Comparison of ENCODE assay signal across 8 mouse cellular contexts in the genomic region with DNA sequence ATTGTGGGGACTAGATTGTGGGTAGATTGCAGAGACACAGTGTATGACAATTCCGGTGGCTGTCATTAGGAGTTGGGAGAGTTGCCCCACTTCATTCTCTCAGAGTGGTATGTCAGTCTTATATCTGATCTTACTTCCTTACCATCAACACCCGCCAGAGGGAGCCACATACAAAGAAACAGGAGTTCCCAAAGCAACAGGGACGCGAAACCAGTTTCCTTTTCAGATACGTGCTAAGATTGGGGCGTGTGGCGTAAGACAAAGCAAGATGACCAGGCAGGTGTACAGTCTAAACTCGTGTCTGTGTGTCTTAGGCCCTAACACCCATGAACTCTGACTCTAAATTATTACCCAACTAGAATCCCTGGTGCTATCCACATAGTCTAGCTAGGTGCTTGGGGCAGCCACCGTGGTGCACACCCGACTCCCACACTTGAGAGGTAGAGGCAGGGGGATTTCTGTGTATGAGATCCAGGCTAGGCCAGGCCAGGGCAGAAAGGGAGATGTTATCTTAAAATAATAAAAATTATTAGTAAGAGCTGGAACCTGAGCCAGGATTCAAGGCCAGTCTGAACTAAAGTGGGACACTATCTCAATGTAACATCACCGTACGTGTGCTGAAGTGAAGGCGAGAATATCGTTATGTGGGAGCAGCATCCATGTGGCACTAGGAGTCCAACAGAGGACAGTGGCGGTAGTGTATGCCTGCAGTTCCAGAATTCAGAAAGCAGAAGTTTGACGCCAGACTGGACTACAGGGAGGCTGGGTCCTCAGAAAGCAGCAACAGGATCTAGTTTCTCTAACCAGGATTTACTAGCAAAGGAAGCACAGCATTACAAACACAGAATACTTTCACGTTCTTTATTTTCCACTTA. TPM values are rescaled to one million over a fixed set of nuclear protein-coding genes. Genes with fewer than 3 reads are reported as not detected.
DNase-seq lines count a peak whose midpoint lies in the region; TF ChIP-seq lines count a peak whose summit lies in the region.

No protein-coding gene starts in this region.

- intact Hi-C loops in left cerebral cortex, adult 2 months (cut with DNase I) = loop anchor here (1.0 to 5.0 kb wide), 4 partner anchors 41 to 386 kb away; partner anchors contain the start of gene Khdrbs1

- no peaks in the 10 kb centered on the region for H3K27me3 ChIP-seq in megakaryocyte, embryonic 14.5 days (replicated peaks)

- peak overlapping the region; percentile 87 for H3K27ac ChIP-seq in left cerebral cortex, adult 2 months

- peak; percentile 85 for TF ChIP-seq CTCF in left cerebral cortex, adult 2 months (IDR thresholded peaks at IDR 0.05)

- H3K36me3 ChIP-seq in megakaryocyte, embryonic 14.5 days (replicated peaks; ENCODE audit: low read length) = peaks cover 50% of the 10 kb centered on the region

- H3K9me3 ChIP-seq in megakaryocyte, embryonic 14.5 days = no peaks in the 10 kb centered on the region

- DNase-seq in adrenal gland, adult (ENCODE audit: inconsistent age in 2 of 2, low spot score in 1 of 2) = peak; percentile 84 to 96
- peak; percentile 89 for DNase-seq in embryo, embryonic 10 days (ENCODE audit: low spot score)
- peak; percentile 71 to 74 for DNase-seq in gastrocnemius, adult 8-10 months (ENCODE audit: low spot score in 2 of 2)
- peak; percentile 81 for DNase-seq in hindlimb bud, embryonic 11.5 days (ENCODE audit: extremely low spot score, low read depth, low spot score)
- DNase-seq in left cerebral cortex, adult 2 months (ENCODE audit: extremely low spot score in 1 of 2, low spot score in 2 of 2) = peak; percentile 84 to 85
- peak; percentile 96 for DNase-seq in right cerebral cortex, adult 2 months (ENCODE audit: low spot score in 2 of 2)
- peak; percentile 81 to 86 for DNase-seq in urinary bladder, postnatal 36 days (ENCODE audit: low spot score in 2 of 2)

- H3K4me3 ChIP-seq in left cerebral cortex, adult 2 months = no peak overlapping the region
- peak overlapping the region; percentile 88 for H3K4me3 ChIP-seq in megakaryocyte, embryonic 14.5 days (replicated peaks)

- H3K4me1 ChIP-seq in megakaryocyte, embryonic 14.5 days = peaks cover 37% of the 10 kb centered on the region

RNA-seq across cellular contexts. Expression of gene Tmem39b, which starts 5.1 kb away (rescaled TPM):
- 1 to 10 TPM; 1.8 to 4.9 (median 3.3) TPM for total RNA-seq in gastrocnemius, adult 8-10 months (2022)
- 10 to 100 TPM; 14.5 to 14.9 TPM for total RNA-seq in left cerebral cortex, adult 2 months (2021)
- polyA plus RNA-seq in megakaryocyte, embryonic 14.5 days (2012; ENCODE audit: insufficient read depth, low replicate concordance) = 51.4 and 264 TPM in 2 replicates

RNA-seq across cellular contexts. Expression of gene Kpna6, which starts 29.2 kb away (rescaled TPM):
- 10 to 100 TPM; 69.1 to 77.9 (median 76.0) TPM for total RNA-seq in gastrocnemius, adult 8-10 months (2022)
- 10 to 100 TPM; 84.2 to 94.0 TPM for total RNA-seq in left cerebral cortex, adult 2 months (2021)
- polyA plus RNA-seq in megakaryocyte, embryonic 14.5 days (2012; ENCODE audit: insufficient read depth, low replicate concordance) = 6.8 and 9.0 TPM in 2 replicates

RNA-seq across cellular contexts. Expression of gene Khdrbs1, which starts 40.4 kb away (rescaled TPM):
- 10 to 100 TPM; 20.2 to 24.6 (median 23.2) TPM for total RNA-seq in gastrocnemius, adult 8-10 months (2022)
- 10 to 100 TPM; 89.7 to 92.6 TPM for total RNA-seq in left cerebral cortex, adult 2 months (2021)
- 67.0 and 99.6 TPM in 2 replicates for polyA plus RNA-seq in megakaryocyte, embryonic 14.5 days (2012; ENCODE audit: insufficient read depth, low replicate concordance)
